Mouse (Mus musculus): ENCODE measurements around the gene Kdm8.

GRCm38 (mm10) chr7:125487126-125487525 is 42.6 kb downstream of the Kdm8 start:
- TF ChIP-seq EP300 (IDR thresholded peaks at IDR 0.05): no peak
- no peak for TF ChIP-seq CTCF (IDR thresholded peaks at IDR 0.05)
